Mouse (Mus musculus): Measurements from ENCODE around the gene Olig1.

The Olig1 gene

DNA sequence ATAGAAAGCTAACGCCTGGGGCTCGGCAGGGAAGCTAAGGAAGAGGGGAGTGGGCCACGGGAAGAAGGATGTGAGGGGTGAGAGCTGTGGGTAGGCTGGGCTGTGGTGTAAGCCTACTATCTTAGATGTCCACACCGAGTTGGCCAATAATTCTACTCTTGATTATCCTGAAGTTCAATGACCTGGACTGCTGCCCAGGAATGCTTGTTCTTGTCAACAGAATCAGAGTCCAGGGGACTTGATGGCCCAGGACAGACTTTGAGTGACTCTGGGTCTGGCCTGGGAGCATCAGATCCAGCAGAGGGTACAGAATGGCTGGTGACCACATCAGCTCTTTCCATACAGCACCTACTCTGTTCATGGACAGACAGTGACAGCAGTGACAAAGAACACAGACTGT is 30.5 kb upstream of the Olig1 start:
- DNase-seq (ENCODE audit: extremely low spot score, low spot score), result no peak

DNA sequence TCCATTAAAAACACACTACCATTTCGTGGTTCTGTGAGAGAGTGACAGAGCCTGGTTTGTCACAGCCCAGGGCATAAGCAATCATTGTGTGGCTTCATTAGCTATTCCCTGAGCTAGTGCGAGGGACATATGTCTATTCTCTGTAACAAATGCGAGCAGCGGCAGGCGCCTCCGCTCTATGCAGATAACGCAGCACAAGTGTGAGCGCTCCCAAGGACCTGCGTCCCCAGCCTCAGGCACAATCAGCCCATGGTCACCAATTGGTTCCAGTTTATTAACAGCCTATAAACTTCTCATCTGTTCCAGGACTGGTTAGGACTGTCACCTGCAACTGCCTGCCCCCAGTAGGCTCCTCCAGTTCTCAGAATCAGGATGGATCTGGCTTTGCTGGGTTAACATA is 23.3 kb upstream of the Olig1 start:
- no peak for DNase-seq (ENCODE audit: extremely low spot score, low spot score)

DNA sequence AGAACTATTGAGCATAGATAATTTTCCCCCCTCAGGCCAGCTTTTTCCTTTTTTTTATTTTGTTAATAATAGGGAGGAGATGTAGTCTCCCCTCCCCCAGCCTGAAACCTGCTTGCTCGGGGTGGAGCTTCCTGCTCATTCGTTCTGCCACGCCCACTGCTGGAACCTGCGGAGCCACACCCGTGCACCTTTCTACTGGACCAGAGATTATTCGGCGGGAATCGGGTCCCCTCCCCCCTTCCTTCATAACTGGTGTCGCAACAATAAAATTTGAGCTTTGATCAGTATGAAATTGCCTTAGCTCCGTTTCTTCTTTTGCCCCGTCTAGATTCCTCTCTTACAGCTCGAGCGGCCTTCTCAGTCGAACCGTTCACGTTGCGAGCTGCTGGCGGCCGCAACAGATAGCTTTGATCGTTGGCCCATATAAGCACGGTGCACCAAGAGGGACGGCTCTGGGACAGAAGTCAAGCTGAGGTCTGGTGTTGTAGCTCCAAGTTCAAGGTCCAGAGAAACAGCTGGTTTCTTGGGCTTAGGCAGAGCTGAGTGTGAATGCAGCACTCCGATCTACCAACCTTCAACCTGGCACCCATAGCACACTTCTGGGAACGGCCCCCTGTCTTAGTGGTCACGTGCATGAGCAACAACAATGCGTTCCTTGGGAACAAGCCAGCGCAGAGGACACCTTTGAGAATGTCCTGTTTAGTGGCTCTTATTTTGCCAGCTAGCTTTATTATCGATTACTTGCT is 14.0 kb upstream of the Olig1 start:
- DNase-seq (ENCODE audit: extremely low spot score, low spot score), result peak; percentile 32

DNA sequence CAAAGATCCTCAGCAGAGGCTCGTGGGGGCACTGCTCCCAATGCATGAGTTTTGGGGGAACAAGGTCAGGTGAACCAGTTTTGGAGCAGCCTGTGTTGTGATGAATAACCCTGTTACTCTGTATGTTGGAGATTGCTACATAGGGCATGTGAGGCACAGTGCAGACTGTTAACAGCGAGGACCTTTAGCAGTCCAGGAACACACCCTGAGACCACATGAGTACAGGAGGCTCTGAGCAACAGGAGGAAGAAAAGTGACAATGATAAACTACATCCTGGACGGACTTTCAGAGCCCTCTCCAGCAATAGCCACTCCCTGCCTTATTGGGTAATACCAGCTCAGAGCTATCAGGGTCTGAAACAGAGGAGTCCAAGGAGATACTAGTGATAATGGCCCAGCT is 10.6 kb upstream of the Olig1 start:
- no peak for DNase-seq (ENCODE audit: extremely low spot score, low spot score)

DNA sequence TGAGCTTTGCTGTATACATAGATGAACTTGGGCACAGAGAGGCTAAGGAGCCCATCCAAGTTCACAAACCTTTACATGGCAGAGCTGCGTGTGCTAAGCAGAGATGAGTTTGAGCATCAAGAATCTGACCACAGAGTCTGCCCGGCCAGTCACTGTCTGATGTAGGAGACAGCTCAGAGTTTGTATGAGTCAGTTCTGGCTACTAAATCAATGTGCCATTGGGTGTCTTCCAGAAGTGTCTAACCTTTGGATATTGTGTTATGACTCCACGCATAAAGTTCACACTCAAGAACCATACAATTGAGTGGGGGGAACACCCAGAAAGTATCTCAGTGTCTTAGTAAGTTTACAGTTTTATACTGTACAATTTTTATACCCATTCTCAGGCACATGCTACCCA is 8.7 kb upstream of the Olig1 start:
- no peak for DNase-seq (ENCODE audit: extremely low spot score, low spot score)

DNA sequence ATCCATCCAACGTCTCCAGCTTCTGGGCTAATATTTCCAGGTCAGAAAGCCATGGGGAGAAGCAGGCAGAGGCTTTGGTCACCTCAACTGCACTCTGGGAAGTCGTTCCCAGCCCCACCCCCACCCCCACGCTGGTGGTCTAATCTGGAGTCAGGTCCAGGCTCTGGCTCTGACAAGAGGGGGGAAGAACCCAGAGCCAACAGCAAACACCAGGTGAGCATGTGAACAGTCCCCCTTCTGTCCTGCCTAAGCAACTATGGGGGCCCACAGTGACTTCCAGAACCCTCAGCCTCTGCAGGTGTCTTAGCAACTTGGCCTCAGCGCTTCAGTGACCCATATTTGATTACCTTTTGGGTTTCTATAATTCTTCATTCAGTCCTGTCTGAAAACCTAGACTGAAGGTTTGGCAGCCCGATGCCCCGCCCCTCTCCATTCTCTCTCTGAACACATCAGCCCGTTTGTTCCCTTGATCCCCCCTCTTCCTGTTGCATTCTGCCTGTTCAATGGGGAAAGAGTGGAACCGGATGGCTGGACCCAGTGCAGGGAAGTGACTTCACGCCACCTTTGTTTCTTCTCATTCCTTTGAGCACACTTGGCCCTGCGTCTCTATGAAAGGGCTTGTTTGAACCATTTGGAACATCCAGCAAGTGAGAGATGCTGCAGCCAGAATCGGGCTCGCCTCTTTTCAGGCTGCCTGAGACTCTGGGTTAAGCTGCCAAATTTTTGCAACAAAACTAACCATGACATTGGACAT is 6.9 kb upstream of the Olig1 start:
- no peak for DNase-seq (ENCODE audit: extremely low spot score, low spot score)

DNA sequence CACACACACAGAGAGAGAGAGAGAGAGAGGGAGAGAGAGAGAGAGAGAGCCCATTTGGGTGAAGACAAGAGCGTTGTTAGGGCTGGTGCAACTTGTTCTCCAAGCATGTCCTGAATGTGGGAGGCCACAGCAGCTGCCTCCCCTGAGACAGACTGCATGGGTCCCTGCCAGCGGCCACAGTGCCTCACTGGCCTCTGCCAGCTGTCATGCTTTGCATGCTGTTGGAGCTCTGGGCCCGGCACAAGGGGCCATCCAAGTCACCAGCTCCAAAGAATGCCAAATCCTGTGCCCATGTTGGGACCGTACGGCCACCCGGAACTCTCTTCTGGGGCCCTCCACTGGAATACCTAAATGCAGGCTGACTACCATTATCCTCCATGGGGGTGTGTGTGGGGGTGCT is 3.6 kb upstream of the Olig1 start:
- DNase-seq (ENCODE audit: extremely low spot score, low spot score), result no peak

DNA sequence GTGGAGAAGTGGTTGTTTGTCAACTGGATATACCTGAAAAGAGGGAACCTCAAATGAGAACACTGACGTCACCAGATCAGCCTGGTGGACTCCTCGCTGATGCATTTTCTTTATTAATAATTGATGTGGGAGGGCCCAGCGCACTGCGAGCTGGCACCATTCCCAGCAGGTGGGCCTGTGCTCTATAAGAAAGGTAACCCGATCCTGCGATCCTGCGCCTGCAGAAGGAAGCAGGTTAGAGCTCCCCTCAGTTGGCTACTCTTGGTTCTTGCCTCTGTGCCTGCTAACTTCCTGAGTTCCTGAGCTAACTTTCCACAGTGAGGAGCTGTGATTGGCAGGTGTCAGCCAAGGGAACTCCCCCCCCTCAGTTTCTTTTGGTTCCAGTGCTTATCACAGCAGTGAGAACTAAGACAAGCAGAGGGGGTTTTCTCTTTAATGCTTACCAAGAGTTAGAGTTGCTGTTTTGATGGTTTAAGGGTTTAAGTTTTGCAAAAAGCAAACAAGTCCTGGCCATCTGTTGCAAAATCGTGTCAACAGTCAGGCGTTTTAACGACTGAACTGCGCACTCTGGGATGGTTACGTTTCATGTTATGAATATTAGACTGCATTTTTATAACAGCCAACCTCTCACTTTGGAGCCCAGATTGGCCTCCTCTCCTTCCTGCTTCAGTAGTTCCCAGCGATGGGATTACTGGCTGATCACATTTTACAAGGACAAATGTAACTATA is 684 bp upstream of the Olig1 start:
- no peak for DNase-seq (ENCODE audit: extremely low spot score, low spot score)

DNA sequence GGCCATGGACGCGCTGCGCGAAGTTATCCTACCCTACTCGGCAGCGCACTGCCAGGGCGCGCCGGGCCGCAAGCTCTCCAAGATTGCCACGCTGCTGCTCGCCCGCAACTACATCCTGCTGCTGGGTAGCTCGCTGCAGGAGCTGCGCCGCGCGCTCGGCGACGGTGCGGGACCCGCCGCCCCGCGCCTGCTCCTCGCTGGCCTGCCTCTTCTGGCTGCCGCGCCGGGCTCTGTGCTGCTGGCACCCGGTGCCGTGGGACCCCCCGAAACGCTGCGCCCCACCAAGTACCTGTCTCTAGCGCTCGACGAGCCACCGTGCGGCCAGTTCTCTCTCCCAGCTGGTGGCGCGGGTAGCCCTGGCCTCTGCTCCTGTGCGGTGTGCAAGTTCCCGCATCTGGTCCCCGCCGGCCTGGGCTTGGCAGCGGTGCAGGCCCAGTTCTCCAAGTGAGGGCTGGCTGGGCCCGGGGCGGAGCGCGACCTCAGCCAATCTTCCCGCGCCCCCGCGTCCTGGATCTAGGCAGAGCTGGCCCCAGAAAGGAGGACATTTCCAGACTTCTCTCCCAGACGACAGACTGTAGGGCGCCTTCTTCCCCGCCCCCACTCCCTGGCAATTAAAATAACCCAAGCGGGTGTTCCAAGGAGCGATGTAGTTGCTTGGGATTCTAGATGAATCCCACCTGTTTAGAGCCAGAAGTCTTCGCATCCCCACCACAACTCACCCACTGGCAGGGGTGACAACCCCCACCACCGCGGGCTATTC is 820 bp downstream of the Olig1 start:
- peak; percentile 64 for DNase-seq (ENCODE audit: extremely low spot score, low spot score)

DNA sequence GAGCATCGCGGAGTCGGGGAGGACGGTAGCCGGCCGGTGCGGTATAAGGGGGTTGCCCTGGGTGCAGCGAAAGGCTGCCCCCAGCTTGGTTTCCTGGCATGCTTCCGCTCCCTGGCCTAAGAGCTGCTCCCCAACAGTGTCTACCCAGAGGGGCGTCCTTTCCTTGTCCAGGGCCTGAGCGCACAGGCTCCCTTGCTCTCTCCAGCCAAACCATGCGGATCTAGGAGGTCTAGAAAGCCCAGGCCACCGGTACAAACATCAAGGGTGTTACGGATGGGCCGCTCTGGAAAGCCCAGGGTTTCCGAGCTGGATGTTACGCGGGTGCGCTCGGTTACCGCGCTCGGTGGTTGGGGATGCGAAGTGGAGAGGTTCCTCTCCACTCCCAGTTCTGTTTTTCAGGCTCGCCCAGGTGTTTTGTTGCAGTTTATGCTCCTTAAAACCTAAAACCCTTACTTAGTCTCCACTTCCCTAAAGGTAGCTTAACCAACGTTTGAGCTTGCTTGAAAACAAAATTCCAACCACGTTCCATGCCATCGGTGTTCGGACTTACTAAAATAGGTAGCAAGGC is 1.5 kb downstream of the Olig1 start:
- peak; percentile 55 for DNase-seq (ENCODE audit: extremely low spot score, low spot score)

DNA sequence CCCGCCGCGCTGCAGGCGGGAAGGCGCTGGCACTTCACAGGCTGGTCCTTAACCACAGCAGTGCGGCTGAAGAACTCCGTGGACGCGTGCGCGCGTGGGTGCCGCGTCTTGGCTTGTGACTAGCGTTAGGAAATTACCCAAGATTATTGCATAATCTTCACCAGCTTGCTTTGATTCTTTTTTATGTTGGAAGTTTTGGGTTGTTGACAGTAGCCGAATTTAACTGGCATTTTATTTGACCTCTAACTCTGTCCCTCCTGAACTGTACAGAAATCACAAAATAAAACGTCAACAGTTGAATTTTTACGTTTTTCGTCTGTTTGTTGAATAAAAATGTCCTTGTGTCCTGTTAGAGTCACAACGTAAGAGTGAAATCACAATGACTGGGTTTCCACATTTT is 2.1 kb downstream of the Olig1 start:
- DNase-seq (ENCODE audit: extremely low spot score, low spot score), result no peak

DNA sequence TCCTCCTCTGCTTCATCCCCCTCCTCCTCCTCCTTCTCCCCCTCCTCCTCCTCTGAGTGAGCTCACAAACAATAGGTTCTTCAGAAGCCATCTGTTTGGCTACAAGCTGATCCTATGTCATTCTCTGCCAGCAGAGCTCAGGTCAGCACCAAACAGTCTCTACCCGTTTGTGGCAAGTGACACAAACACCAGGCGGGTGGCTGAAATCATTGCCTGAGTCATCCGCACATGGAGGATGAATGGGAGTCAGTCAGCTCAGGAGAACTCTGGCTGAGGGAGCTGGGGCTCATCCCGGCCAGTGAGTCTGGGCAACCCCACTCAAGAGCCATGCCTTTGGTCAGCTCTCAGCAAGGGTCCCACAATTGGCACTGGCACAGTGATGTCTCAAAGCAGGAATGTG is 10.9 kb downstream of the Olig1 start:
- DNase-seq (ENCODE audit: extremely low spot score, low spot score), result no peak

DNA sequence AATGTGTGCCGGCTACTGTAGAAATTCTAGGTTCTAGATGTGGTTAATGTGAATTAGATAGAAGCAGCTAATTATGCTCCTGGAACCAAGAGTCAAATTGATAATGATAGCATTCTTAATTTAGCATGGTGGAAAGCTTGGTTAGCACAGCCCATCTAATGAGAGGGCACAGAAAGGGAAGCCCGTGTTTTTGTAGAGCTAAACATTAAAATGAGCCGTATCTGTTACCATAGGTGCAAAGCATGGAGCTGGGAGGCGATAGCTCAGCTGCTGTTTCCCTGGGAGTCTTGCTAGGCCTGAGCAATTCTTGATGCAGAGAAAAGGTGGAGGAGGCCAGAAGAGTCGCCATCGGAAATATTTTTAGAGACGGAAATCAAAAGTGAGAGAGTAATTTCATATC is 22.5 kb downstream of the Olig1 start:
- DNase-seq (ENCODE audit: extremely low spot score, low spot score), result no peak

DNA sequence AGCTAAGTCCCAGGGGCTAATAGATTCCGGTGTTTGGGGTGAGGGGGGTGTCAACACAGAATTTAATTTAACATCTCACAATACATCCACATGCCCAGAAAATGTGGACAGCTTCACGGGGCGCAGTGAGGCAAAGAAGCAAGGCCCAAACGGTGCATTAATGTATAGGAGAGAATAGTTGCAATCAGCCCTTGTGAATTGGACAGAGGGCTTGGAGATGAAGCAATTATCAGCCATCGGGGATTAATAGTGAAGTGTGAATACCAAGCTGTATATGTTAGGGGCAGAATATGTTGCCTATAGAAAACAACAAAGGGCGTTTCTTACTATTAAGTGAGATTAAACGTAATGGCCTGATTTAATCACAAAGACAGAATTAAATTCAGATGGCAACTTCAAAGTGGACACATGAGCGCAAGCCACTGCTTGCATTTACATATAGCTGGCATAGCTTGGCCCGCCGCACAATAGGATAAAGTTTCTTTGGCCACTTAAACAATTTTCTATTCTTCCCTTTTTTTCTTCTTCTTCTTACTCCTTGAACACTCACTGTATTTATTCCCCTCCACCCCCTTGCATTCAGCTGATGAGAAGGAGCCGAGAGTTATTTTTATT is 23.3 kb downstream of the Olig1 start:
- no peak for DNase-seq (ENCODE audit: extremely low spot score, low spot score)

DNA sequence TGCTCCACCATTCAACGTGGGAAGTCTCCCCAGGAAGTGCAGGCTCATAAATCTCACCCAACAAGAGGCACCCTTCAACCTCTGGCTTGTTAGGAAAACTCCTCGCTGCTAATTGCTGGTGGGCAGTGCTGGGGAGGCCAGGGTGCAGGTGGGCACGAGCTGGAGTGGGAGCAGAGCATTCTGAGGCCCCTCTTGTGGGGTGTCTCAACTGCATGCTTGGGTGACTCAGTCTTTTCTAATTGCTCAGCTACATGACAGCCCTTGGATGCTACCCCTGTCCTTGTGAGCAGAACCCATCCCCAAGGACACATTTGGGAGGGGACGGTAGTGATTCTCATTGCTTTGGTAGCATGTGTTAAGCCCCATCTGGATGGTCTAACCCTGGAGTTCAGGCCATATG is 28.2 kb downstream of the Olig1 start:
- no peak for DNase-seq (ENCODE audit: extremely low spot score, low spot score)

DNA sequence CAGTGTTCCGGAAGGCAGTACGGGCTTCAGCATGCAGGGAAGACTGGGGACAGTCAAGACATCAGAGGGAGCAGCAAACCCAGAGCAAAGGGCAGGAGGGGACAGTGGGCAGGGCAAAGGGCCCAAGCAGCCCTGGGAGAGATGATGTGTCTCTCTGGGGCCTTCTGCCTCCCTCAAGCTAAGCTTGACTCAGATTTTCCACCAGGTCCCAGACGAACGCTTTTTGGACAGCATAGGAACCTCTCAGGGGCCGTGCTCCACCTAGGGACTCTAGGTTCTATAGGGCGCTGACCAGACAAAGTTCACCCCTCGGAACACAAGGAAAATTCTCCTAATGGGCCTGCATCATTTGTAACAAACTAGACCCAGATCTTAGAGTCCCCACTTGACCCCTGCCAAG is 29.8 kb downstream of the Olig1 start:
- no peak for DNase-seq (ENCODE audit: extremely low spot score, low spot score)

DNA sequence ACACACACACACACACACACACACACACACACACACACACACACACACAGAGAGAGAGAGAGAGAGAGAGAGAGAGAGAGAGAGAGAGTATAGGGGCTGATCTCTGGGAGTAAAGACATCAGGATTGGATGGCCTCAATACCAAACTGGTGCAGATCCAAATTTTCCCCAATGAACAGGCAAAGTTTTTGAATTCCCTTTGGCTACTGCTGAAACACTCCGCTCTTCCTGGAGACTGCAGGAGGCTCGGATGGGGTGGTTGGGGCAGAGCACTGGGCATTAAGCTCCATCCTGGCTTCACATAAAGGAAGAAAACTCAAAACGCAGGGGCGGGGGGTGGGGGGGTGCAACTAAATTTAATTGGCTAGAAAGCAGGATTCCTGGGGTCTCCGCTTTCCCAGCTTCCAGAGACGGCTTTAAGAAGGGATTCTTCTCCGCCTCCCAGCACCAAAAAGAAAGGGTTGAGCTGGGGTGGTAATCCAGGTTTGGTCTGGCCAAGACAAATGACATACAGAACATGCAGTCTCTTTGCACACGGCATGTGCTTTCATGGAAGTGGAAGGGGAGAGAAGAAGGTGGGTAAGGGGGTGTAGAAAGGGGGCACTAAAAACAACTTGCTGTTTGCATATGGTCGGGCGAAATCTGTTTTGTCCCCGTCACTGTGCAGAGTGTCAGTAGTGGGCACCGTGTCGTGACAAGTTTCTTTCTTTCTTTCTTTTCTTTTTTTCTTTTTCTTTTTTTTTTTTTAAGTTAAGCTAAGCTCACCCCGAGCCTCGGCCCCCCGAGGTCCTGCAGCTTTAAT is 31.3 kb downstream of the Olig1 start:
- DNase-seq (ENCODE audit: extremely low spot score, low spot score), result no peak

DNA sequence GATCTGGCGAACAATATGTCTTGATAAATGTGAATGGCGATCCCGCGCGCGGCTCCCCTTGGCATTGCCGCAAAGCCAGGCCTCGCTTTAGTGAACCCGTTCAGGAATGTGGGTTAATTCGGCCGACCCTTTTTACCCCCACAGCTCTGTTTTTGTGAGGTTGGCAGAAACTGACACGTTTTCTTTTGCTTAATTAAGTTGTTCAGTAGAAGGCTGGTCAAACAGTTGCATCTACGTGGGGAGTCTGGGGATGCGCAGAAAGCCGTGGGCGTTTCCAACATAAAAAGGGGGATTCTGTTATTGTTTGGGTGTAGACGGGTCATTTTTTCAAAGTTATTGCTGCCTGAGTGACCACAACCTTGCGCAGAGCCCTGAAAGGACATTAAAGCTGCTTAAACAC is 31.9 kb downstream of the Olig1 start:
- no peak for DNase-seq (ENCODE audit: extremely low spot score, low spot score)

DNA sequence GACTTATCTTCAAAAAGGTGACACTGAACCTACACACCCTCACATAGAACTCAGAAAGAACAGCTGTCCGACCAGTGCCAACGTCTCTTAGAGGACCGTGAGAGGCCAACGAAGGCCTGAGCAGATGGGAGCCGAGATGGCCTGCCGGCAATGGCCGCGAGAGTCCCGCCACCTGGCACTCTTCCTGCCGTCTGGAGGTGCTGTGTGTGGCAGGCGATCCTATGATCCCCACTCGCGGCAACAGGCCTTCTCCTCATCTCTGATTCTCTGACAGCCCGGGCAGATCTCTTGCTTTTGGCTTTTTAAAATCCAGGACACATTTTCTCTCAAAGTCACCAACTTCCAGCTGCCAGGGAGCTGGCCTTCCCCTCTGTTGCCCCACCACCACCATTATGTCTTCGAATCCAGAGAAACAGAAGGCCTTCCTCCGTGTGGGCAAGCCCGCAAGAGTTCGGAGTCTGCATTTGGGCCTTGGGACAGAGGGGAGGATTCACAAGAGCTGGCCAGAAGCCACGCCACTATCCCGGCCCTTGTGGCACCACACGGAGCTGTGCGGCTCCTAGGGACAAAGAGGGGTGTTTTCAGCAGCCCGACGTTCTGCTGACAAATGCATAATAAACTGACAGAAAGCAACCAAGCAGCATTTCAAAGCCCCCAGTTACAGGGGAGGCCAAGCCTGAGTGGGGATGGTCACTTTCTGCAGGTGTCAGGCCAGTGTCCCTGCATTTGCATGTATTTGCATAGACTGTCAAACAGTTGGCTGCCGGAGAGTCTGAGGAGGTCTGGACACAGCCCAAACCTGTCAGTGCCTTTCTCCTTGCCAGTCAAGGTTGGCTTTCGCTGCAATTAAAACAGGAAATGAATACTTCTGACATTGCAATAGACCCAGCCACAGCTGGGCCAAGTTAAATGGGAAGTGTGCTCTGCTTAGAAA is 34.5 kb downstream of the Olig1 start:
- DNase-seq (ENCODE audit: extremely low spot score, low spot score), result no peak
